Mouse (Mus musculus): ENCODE data around the gene Gm49358. TPM values are rescaled to one million over a fixed set of nuclear protein-coding genes. Genes with fewer than 3 reads are reported as not detected.
A peak's percentile ranks its signal among the peaks of the same experiment; 100 is the strongest.

Gm49358 gene
- polyA plus RNA-seq, 1 experiment from 2014 or later, result not detected

GRCm38 (mm10) chr10:86761236-86761635 is 2.5 kb upstream of the Gm49358 start:
- WGBS (ENCODE audit: insufficient replicate concordance), result 63% methylated on average over 1 of the region's 1 CpGs
- no peak overlapping the region for H3K4me3 ChIP-seq (replicated peaks)
- H3K9me3 ChIP-seq (replicated peaks), result no peaks in the 10 kb centered on the region
- H3K27ac ChIP-seq (replicated peaks), result no peak overlapping the region
- no peaks in the 10 kb centered on the region for H3K27me3 ChIP-seq
- no peaks in the 10 kb centered on the region for H3K4me1 ChIP-seq (replicated peaks)
- H3K36me3 ChIP-seq (replicated peaks), result no peaks in the 10 kb centered on the region
- ATAC-seq (ENCODE audit: insufficient read depth), result no peak
- H3K9ac ChIP-seq, result no peak overlapping the region
- H3K4me2 ChIP-seq, result no peak overlapping the region

- Histone ChIP-seq H3K36me3 (replicated peaks) (no peaks in the 10 kb centered on the region), H3K4me2 (no peak overlapping the region), H3K4me3 (replicated peaks) (no peak overlapping the region), H3K27ac (replicated peaks) (no peak overlapping the region), H3K9ac (no peak overlapping the region), H3K4me1 (replicated peaks) (no peaks in the 10 kb centered on the region), H3K9me3 (replicated peaks) (no peaks in the 10 kb centered on the region), H3K27me3 (no peaks in the 10 kb centered on the region)
- no peak for ATAC-seq (ENCODE audit: insufficient read depth)
- 29% methylated on average over 7 of the region's 7 CpGs for WGBS (ENCODE audit: insufficient replicate concordance)
Observed at GRCm38 (mm10) chr10:86761722-86762383, 1.9 kb upstream of the Gm49358 start.

- no peak overlapping the region for H3K27ac ChIP-seq (replicated peaks)
- H3K4me3 ChIP-seq (replicated peaks), result no peak overlapping the region
- H3K4me1 ChIP-seq (replicated peaks), result no peaks in the 10 kb centered on the region
- ATAC-seq (ENCODE audit: insufficient read depth), result no peak
- WGBS (ENCODE audit: insufficient replicate concordance), result 34% methylated on average over 3 of the region's 3 CpGs
- H3K4me2 ChIP-seq, result no peak overlapping the region
- no peak overlapping the region for H3K9ac ChIP-seq
- H3K9me3 ChIP-seq (replicated peaks), result no peaks in the 10 kb centered on the region
- H3K27me3 ChIP-seq, result no peaks in the 10 kb centered on the region
- H3K36me3 ChIP-seq (replicated peaks), result no peaks in the 10 kb centered on the region
Observed at GRCm38 (mm10) chr10:86762384-86762730, 1.4 kb upstream of the Gm49358 start.

GRCm38 (mm10) chr10:86765344-86765966 is 1.7 kb downstream of the Gm49358 start:
- Histone ChIP-seq H3K4me3 (replicated peaks) (no peak overlapping the region), H3K27ac (replicated peaks) (no peak overlapping the region), H3K4me2 (no peak overlapping the region), H3K9me3 (replicated peaks) (no peaks in the 10 kb centered on the region), H3K4me1 (replicated peaks) (no peaks in the 10 kb centered on the region), H3K36me3 (replicated peaks) (no peaks in the 10 kb centered on the region), H3K27me3 (no peaks in the 10 kb centered on the region), H3K9ac (no peak overlapping the region)
- 60% methylated on average over 4 of the region's 4 CpGs for WGBS (ENCODE audit: insufficient replicate concordance)
- no peak for ATAC-seq (ENCODE audit: insufficient read depth)

GRCm38 (mm10) chr10:86769216-86769615 is 5.4 kb downstream of the Gm49358 start:
- no peak overlapping the region for H3K4me3 ChIP-seq (replicated peaks)
- H3K27ac ChIP-seq (replicated peaks), result no peak overlapping the region
- WGBS (ENCODE audit: insufficient replicate concordance), result 46% methylated on average over 5 of the region's 5 CpGs
- no peaks in the 10 kb centered on the region for H3K9me3 ChIP-seq (replicated peaks)
- no peaks in the 10 kb centered on the region for H3K36me3 ChIP-seq (replicated peaks)
- H3K4me1 ChIP-seq (replicated peaks), result no peaks in the 10 kb centered on the region
- no peaks in the 10 kb centered on the region for H3K27me3 ChIP-seq
- H3K9ac ChIP-seq, result no peak overlapping the region
- ATAC-seq (ENCODE audit: insufficient read depth), result no peak
- no peak overlapping the region for H3K4me2 ChIP-seq

- Histone ChIP-seq H3K36me3 (replicated peaks) (no peaks in the 10 kb centered on the region), H3K4me3 (replicated peaks) (no peak overlapping the region)
- 54% methylated on average over 4 of the region's 4 CpGs for WGBS (ENCODE audit: insufficient replicate concordance)
Observed at GRCm38 (mm10) chr10:86769797-86770196, 6.0 kb downstream of the Gm49358 start.

GRCm38 (mm10) chr10:86771701-86772100 is 7.9 kb downstream of the Gm49358 start:
- ATAC-seq (ENCODE audit: insufficient read depth), result no peak
- no peak overlapping the region for H3K4me2 ChIP-seq
- 72% methylated on average over 5 of the region's 5 CpGs for WGBS (ENCODE audit: insufficient replicate concordance)

More at GRCm38 (mm10) chr10:86769797-86770196, 6.0 kb downstream of the Gm49358 start:
- no peaks in the 10 kb centered on the region for H3K9me3 ChIP-seq (replicated peaks)
- no peak overlapping the region for H3K27ac ChIP-seq (replicated peaks)
- no peak for ATAC-seq (ENCODE audit: insufficient read depth)
- no peak overlapping the region for H3K4me2 ChIP-seq
- H3K9ac ChIP-seq, result no peak overlapping the region
- H3K27me3 ChIP-seq, result no peaks in the 10 kb centered on the region
- no peaks in the 10 kb centered on the region for H3K4me1 ChIP-seq (replicated peaks)

GRCm38 (mm10) chr10:86772231-86772631 is 8.5 kb downstream of the Gm49358 start:
- ATAC-seq (ENCODE audit: insufficient read depth), result no peak
- WGBS (ENCODE audit: insufficient replicate concordance), result 50% methylated on average over 6 of the region's 6 CpGs
- no peaks in the 10 kb centered on the region for H3K9me3 ChIP-seq (replicated peaks)

More at GRCm38 (mm10) chr10:86771701-86772100, 7.9 kb downstream of the Gm49358 start:
- Histone ChIP-seq H3K4me3 (replicated peaks) (no peak overlapping the region), H3K27ac (replicated peaks) (no peak overlapping the region), H3K4me1 (replicated peaks) (no peaks in the 10 kb centered on the region), H3K36me3 (replicated peaks) (no peaks in the 10 kb centered on the region), H3K27me3 (0 out of 2 replicates have a peak, but pooled peaks cover 4% of the 10 kb centered on the region), H3K9me3 (replicated peaks) (no peaks in the 10 kb centered on the region), H3K9ac (no peak overlapping the region)

GRCm38 (mm10) chr10:86773360-86773759 is 9.6 kb downstream of the Gm49358 start:
- no peak for ATAC-seq (ENCODE audit: insufficient read depth)
- Histone ChIP-seq H3K27me3 (peaks cover 12% of the 10 kb centered on the region; the same call in 1 of the 2 replicates), H3K36me3 (replicated peaks) (no peaks in the 10 kb centered on the region), H3K27ac (replicated peaks) (no peak overlapping the region), H3K4me2 (no peak overlapping the region), H3K4me3 (replicated peaks) (no peak overlapping the region), H3K9ac (no peak overlapping the region), H3K9me3 (replicated peaks) (no peaks in the 10 kb centered on the region), H3K4me1 (replicated peaks) (peaks cover 10% of the 10 kb centered on the region)
- 41% methylated on average over 4 of the region's 4 CpGs for WGBS (ENCODE audit: insufficient replicate concordance)

More at GRCm38 (mm10) chr10:86772231-86772631, 8.5 kb downstream of the Gm49358 start:
- 0 out of 2 replicates have a peak, but pooled peaks cover 6% of the 10 kb centered on the region for H3K27me3 ChIP-seq
- no peak overlapping the region for H3K9ac ChIP-seq
- H3K4me3 ChIP-seq (replicated peaks), result no peak overlapping the region
- no peak overlapping the region for H3K27ac ChIP-seq (replicated peaks)
- H3K4me2 ChIP-seq, result no peak overlapping the region
- no peaks in the 10 kb centered on the region for H3K4me1 ChIP-seq (replicated peaks)
- no peaks in the 10 kb centered on the region for H3K36me3 ChIP-seq (replicated peaks)

GRCm38 (mm10) chr10:86776281-86776680 is 12.5 kb downstream of the Gm49358 start:
- peaks cover 17% of the 10 kb centered on the region; the same call in 1 of the 2 replicates for H3K27me3 ChIP-seq
- no peak overlapping the region for H3K4me3 ChIP-seq (replicated peaks)
- no peak overlapping the region for H3K9ac ChIP-seq
- H3K27ac ChIP-seq (replicated peaks), result no peak overlapping the region
- H3K4me1 ChIP-seq (replicated peaks), result peaks cover 29% of the 10 kb centered on the region
- no peak for ATAC-seq (ENCODE audit: insufficient read depth)
- no peaks in the 10 kb centered on the region for H3K9me3 ChIP-seq (replicated peaks)
- H3K36me3 ChIP-seq (replicated peaks), result no peaks in the 10 kb centered on the region
- no peak overlapping the region for H3K4me2 ChIP-seq
- WGBS (ENCODE audit: insufficient replicate concordance), result 69% methylated on average over 9 of the region's 9 CpGs

GRCm38 (mm10) chr10:86777614-86778319 is 14.0 kb downstream of the Gm49358 start:
- H3K27ac ChIP-seq (replicated peaks), result 0 out of 2 replicates have a peak overlapping the region, but pooled peaks have one; percentile 77
- ATAC-seq (ENCODE audit: insufficient read depth), result no peak
- H3K9me3 ChIP-seq (replicated peaks), result no peaks in the 10 kb centered on the region

More at GRCm38 (mm10) chr10:86777614-86778319, 14.0 kb downstream of the Gm49358 start:
- H3K4me3 ChIP-seq (replicated peaks), result peak overlapping the region; percentile 70
- 32% methylated on average over 19 of the region's 19 CpGs for WGBS (ENCODE audit: insufficient replicate concordance)
- H3K4me2 ChIP-seq, result peak overlapping the region; percentile 100
- no peaks in the 10 kb centered on the region for H3K36me3 ChIP-seq (replicated peaks)
- H3K27me3 ChIP-seq, result peaks cover 17% of the 10 kb centered on the region; the same call in 1 of the 2 replicates
- peak overlapping the region; percentile 56 for H3K9ac ChIP-seq
- H3K4me1 ChIP-seq (replicated peaks), result peaks cover 29% of the 10 kb centered on the region

Data from liver, embryonic 15.5 days (tissue).